Mouse (Mus musculus): Measurements from ENCODE around the gene Tceal5. TPM values are rescaled to one million over a fixed set of nuclear protein-coding genes. Genes with fewer than 3 reads are reported as not detected.
"Not testable (repeated sequence)": the region's sequence is repeated elsewhere in the genome, so short reads cannot be mapped to it uniquely, and the experiment has no call there.

Tceal5 gene
- total RNA-seq (2021): under 1 TPM in 1 of 2 experiments, not detected in 1; 0.58 TPM

DNA sequence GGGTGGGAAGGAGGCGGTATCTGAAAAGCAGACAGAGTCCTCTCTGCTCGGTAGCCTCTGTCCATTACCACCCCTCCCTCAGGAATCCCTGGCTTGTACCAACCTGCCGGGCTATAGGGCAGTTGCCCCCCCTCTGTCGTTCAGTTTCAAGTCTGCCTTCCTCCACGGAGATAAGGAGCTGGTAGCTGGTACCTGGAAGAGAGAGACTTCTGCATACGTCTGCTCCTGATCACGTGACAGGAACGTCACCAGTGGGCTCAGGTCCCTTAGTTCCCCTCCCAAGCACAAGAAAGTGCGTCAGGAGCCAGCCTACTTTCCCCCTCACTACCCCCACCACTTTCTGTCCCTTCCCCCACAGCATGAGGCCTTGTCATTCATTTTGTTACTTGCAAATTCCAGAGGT lies at the start of gene Tceal5:
TSS of gene Tceal5 (minus strand) at position 213 of the 403 bp plus-strand sequence.
- DNase-seq: peak in 1 of 2 experiments; percentile 5
- intact Hi-C loops (cut with DNase I): no loop called here

DNA sequence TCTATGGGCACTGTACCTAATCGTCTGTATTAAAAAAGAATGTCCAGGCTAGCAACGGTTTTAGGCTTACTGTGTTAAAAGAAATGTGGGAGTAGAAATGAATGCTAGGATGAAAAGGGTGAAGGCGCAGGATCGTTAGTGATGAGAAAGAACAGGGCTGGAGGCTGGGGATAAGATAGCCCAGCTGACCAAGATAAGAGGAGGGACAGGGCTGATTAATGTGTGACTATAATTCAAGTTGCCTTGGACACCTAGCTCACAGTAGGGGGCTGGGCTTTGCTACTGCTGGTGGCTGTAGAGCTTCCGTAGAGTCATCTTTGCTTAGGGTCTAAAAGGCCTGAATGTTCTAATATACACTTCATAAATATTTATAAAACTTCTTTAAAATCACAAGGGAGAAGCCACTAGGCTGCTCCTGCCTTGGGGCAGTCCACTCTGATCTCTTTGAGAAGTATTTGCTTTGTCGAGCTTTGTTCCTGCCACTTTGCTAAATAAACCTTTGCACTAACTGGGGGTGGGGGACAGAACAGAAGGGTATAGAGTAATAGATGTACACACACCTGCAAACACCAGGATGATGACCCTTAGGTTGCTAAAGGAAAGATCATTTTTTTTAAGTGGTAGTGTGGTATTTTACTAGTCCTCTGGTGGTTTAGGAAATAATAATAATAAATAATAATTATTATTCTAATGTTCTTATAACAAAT lies 48.5 kb upstream of the Tceal5 start:
- intact Hi-C loops (cut with DNase I): no loop called here
- no peak for DNase-seq

DNA sequence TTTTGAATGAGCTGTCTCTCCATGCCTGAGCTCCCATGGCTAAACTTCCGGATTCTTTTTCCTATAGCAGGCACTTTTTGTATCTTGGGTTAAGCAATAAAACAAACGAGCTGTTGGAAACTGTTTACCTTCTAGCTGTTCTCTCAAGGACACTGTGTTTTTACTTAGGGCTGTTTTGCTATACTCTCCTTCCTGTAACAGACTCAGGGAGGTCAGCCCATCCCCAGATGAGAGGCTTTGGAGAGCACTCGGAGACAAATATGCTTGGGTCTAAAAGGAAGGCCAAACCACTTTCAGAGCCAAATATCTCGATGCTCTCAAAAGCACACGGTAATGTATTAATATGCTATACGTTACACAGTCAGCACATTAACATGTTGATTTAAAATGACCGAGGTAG lies 46.0 kb upstream of the Tceal5 start:
- DNase-seq: no peak
- intact Hi-C loops (cut with DNase I): loop anchor here (5.0 kb wide), 1 partner anchor 77 kb away; the partner anchor contains the start of gene Tceal8

DNA sequence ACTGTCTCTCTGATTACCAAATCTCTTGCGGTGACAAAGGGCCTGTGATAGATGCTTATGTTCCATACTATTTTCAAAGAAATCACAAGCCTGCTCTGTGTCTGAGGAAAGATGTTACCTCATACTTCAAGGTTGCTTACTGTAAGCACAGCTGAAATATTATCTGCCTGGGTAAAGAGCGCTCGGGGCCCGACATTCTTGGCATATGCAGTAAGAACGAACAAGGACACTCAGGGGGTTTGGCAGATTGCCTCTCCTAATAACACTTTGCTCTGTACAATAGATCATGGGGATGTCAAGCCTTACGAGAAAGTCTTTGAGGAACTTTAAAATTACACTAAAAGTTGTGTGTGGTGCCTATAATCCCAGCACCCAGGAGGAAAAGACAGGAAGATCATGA lies 45.1 kb upstream of the Tceal5 start:
- intact Hi-C loops (cut with DNase I): loop anchor here (5.0 kb wide), 1 partner anchor 77 kb away; the partner anchor contains the start of gene Tceal8
- no peak for DNase-seq

DNA sequence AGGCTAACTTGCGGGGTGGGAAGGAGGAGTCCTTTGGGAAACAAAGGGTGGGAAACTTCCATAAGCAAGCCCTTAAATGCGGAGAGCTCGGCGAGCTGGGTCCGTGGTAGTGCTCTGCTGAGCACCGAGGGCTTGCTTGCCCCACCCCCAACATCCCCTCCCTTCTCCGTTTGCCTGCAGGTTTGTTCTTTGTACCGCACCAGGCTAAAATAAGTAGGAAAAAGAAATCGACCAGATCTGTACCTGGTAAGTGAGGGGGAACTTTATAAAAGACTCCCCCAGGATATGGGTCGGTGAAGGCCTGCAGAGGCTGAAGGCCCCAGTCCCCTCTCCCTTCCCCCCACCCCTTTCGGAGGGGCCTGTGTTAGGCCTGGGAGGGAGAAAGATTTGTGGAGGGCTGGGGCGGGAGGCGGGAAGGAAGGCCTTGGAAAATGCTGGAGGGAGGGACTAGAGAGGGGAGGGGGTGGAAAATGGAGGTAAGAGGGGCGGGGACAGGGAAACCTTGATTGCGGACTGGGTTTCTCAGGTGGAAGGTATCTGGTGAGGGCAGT lies 41.9 kb upstream of the Tceal5 start:
- intact Hi-C loops (cut with DNase I): loop anchor here (5.0 kb wide), 1 partner anchor 73 kb away; the partner anchor contains the start of gene Tceal8
- DNase-seq: peak; percentile 4 to 5

DNA sequence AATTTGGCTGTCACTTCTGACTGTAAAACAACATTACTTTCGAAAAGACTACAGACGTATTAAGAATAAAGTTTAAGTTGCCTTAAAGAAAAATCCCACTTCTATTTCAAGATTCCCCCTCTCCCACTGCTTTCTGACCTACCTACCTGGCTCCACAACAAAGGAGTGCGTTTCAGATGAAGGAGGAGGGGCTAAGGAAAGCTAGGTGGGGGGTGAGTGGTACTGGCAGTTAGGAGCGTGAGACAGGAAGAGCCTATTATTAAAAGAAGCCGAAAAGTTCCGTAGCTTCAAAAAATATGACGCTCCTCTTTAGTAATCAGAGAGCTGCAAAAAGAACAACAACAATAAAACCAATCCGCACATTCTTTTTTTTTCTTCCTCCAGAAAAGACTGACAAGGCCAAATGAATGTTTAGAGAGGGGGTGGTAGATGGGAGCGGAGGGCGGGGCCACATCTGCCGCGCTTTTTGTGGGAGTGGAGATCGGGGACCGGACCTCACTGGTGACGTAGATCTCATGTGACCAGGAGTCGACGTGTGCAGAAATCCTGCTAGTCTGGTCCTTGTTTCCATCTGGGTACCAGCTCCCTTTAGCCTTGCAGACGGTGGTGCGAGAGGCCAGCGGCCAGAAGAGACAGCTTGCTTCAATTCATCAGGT lies 41.0 kb upstream of the Tceal5 start, which contains the start of gene Tceal9:
TSS of gene Tceal9 (plus strand) at position 506 of the 656 bp plus-strand sequence.
- peak; percentile 55 to 58 for DNase-seq
- intact Hi-C loops (cut with DNase I): loop anchor here (5.0 kb wide), 1 partner anchor 72 kb away; the partner anchor contains the start of gene Tceal8

DNA sequence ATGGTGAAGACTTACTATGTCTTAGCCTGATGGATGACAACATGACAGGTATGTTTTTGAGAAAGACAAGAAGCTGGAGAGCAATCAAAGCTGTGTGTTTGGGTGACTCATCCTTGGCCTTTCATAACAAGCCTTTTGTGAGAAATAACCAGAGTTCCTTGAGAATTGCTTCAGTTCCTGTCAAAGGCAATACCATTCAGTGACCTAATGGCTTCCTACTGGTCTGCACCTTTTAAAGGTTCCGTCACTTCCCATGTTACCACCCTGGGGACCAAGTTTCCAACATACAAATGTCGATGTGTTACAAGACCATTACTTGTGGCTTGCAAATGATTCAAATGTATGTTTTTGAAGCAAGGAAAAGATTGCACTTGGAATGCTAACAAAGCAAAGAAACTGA lies 39.5 kb upstream of the Tceal5 start:
- no peak for DNase-seq
- intact Hi-C loops (cut with DNase I): no loop called here

DNA sequence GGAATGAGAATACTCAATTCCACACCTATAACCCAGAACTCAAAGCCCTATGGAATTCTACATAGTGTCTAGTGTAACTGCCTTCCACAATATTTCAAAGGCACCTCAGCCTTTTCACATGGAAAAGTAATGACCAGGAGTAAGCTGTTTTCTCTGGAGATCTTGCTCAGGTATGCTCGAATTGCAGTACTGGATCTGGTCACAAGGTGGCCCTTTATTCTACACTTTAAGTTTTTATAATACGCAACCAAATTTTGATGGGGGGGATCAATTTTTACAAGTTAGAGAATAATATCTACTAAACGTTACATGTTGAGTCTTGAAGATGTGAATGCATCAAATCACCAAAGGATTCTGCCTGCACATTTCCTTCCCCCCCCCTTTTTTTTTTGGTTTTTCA lies 34.4 kb upstream of the Tceal5 start:
- intact Hi-C loops (cut with DNase I): loop anchor here (1.0 to 5.0 kb wide), 2 partner anchors 66 to 84 kb away; no protein-coding TSS in a partner anchor
- peak; percentile 22 to 56 for DNase-seq

DNA sequence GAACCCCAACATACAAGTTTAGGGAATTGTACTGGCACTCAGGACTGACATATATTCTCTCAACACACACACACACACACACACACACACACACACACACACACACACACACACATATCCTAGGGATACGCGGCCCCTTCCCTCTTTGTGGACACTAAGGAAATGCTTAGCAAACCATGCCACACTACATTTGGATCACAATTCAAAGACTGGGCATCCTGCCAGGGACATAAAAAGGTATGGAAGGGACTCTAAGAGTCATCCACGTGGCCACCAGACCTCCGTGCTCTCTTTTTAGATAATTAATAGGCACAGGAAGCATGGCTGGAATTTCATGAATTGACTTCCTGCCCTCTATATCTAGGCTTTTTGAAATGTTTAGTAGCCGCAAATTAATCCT lies 24.1 kb upstream of the Tceal5 start:
- DNase-seq: no peak
- intact Hi-C loops (cut with DNase I): no loop called here

DNA sequence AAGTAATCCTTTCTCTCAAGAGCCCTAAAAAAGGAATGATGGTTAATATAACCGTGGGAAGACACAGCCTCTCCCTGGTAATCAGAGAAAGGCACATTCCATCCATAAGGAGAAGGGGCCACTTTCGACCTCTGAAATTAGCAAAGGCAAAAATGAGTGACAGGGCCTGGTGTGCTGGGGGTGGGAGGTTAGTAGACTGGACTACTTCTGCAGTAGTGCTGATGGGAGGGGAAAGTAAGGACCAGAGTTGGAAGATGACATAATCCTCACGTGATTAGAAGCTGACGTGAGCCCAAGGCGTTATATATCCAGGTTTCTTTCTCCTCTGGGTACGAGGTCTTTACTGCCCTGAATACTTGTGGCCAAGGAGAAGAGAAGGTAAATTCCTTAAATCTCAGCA lies 20.0 kb upstream of the Tceal5 start:
- intact Hi-C loops (cut with DNase I): no loop called here

DNA sequence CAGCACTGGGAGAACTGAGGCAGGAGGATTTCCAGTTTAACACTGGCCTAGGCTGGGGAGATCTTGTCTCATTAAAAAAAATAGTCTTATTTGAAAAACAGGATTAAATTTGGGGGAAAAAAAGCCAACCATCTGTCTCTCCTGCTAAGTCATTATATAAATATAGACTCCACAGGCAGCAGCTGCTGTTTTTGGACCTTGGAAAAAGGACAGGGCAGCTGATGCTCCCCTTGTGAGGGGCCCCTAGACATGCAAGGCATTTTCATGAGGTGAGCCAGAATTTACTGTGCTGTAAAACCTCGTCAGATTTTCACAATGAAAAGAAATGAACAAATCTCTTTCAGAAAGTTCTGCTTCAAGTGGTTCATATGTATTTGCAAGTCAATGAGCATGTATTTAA lies 12.6 kb upstream of the Tceal5 start:
- intact Hi-C loops (cut with DNase I): no loop called here
- DNase-seq: no peak

More for the DNA sequence above, 20.0 kb upstream of the Tceal5 start:
- DNase-seq: no peak

DNA sequence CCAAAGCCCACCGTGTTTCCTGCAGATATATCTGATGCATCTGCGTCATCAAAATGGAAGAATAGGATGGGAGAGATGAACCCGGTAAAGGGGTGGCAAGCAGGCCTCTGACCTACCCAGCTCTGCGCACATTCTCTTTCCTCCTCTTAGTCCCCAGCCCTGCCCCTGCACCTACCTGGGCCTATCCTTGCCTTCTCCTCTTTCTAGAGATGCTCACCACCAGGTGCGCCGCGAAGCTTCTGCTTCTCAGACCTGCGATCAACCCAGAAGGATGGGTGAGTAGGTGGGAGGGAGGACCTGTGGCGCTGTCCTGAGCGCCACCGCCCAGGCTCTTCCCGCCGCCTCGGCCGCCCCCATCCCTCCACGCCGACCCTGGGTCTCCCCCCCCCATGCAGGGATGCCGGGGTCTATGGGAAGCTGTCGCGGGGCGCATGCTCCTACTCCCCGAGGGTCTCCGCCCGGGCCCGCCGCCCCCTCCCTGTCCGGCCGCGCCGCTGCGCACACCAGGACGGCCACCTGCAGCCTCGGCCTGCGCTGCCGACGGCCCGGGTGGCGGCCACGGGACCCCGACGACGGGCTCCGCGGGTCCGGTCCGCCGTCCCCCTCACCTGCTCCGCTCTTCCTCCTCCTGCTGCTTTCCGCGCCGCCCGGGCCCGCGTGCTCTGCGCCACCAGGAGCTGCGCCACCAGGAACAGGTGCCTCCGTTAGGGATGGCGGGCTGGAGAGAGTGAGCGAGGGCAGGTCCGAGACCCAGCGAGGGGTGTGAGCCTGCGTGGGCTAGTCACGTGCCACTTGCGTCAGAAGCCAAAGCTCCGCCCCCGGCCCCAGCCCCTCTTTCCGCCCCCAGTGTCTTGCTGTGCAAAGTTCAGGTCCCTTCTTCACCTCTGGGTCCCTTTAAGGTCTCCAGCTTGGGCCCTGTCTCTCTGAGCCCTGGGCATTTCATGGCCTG lies 11.3 kb upstream of the Tceal5 start, which contains the start of the genes Tceal7 and Bex1:
TSS of gene Tceal7 (plus strand) at position 51 of the 949 bp plus-strand sequence.
TSS of gene Bex1 (minus strand) at position 785 of the 949 bp plus-strand sequence.
- DNase-seq; intact Hi-C loops (cut with DNase I): not testable (repeated sequence)

DNA sequence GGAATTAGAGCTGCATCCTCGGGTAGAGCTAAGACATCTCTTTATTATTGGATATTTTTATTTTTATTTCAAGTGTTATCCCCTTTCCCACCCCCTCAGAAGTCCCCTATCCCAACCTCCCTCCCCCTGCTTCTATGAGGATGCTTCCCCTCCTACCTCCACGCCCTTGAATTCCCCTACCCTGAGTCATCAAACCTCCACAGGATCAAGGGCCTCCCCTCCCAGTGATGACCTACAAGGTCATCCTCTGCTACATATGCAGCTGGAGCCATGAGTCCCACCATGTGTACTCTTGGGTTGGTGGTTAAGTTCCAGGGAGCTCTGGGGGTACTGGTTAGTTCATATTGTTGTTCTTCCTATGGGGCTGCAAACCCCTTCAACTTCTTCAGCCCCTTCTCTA lies 9.7 kb upstream of the Tceal5 start:
- DNase-seq: no peak
- intact Hi-C loops (cut with DNase I): no loop called here

DNA sequence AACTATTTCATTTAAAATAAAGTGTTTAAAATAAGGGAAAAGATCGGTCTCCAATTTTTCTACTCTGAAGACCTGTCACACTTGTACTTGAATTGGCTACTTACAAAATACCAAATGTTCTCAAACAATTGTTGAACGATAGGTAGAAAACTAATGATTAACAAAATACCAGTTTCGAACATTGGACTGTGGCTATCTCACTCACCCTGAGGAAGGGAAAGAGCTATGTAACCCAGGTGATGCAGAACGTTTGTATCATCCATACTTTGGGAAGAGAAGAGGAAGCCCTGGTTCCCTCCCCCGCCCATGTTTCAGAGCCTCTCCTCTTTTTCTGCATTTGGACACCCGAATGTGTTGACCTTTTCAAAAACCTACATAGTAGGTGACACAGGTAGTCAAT lies 730 bp upstream of the Tceal5 start:
- intact Hi-C loops (cut with DNase I): no loop called here
- DNase-seq: no peak

DNA sequence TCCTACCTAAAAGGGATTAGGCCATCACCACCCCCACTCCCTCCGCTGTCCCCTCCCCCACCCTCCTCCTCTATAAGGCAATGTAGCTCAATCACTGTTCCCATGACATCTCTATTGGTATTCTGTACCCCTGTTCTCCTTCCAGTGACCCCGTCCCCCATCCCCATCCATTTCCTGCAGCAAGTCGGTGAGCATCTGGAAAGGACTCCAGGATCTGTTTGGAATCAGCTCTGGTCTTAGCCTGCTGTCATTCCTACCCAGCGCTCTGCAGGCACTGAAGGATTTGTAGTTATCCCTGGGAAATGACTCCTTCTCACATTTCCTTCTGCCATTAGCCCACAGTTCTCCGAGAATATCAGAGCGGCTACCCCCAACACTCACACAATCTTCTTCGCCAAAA lies 419 bp downstream of the Tceal5 start:
- intact Hi-C loops (cut with DNase I): no loop called here
- no peak for DNase-seq

DNA sequence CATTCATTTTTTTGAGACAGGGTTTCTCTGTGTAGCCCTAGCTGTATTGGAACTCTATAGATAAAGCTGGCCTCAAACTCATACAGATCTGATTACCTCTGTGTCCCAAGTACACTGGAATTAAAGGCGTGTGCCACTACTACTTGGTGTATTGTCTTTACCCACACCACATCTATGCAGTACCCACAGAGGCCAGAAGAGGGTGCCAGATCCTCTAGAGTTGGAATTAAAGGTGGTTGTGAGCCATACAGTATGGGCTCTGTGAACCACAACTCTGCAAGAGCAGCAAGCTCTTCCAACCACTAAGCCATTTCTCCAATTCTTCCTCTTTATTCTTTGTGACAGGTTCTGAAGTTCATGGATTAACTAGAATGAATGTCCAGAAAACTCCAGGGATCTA lies 6.8 kb downstream of the Tceal5 start:
- intact Hi-C loops (cut with DNase I): loop anchor here (2.0 to 5.0 kb wide), 2 partner anchors 108 to 125 kb away; no protein-coding TSS in a partner anchor
- peak; percentile 21 to 28 for DNase-seq

DNA sequence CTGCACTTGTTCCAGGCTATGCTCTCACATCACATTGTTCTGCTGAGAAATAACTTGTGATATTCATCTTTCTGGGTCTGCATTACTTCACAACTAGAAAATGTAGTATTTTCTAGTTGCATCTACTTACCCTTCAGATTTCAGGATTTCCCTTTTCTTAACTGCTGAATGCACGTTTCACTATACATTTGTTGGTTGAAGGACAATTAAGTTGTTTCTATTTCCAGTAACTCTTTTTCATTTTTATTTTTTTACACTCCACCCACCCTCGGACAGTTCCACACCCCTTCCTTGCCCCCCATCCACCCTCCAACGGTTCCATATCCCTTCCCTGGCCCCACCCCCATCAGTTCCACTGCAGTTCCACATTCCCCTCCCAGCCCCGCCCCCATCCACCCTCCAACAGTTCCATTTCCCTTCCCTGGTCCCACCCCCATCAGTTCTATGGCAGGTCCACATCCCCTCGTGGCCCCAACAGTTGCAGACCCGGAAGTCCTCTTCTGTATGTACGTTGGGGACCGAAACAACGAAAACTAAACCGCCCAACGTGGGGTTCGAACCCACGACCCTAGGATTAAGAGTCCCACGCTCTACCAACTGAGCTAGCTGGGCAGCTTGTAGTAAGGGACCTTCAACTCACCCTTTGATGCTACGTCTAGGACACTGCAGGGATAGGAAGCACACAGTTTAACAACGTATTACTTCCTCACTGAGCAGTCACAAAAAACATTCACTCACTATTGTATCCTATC lies 8.3 kb downstream of the Tceal5 start:
- intact Hi-C loops (cut with DNase I): loop anchor here (5.0 kb wide), 1 partner anchor 127 kb away; no protein-coding TSS in a partner anchor
- DNase-seq: no peak

DNA sequence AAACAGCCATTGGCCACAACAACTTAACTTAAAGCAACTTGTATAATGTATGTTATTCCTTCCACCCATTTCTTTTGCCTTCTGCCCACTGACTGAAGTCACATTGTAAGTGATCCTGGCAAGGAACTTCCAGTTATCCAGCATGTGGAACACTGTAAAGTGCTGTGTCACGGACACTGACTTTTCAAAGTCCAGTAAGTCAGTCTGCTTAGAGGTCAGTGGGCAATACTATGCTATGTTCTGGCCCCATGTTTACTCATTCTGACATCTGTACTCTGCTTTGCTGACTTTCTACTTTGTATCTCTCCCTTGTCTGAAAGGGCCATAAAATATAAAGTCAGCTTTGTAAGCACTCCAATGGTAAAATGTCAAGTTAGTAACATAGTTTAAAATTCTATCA lies 20.6 kb downstream of the Tceal5 start:
- intact Hi-C loops (cut with DNase I): no loop called here
- no peak for DNase-seq

DNA sequence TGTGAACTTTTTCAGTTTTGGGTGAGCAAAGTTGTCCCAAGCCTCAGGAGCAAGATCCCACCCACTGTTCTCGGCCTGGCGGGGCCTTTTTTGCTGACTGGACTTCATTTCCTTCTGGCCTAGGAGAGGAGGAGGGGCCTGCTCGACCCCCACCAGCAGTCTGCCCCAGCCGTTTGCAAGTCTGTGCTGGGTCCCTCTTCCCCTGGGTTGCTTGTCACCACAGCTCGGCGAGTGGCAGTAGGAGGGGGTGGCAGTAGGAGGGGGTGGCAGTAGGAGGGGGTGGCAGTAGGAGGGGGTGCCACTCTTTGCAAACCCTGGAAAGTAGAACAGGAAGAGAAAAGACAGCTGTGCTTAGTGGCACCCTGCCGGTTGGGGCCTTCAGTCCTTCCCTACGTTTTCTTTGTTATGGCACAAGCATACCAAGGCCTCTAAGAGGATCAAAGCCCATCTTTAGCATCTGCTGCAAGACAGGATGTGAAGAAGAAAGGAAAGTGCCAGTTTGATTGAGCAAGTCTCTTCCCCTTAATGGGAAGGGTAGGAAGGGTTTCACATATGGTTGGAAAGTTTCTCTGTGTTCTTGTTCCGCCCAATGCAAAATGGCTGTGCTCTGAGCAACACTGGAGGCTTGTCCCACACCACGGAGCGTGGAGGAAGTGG lies 22.7 kb downstream of the Tceal5 start:
- no peak for DNase-seq
- intact Hi-C loops (cut with DNase I): no loop called here

Data from heart, postnatal 36 days (tissue).